ENCODE assay signal across 8 mouse cellular contexts in the genomic region with DNA sequence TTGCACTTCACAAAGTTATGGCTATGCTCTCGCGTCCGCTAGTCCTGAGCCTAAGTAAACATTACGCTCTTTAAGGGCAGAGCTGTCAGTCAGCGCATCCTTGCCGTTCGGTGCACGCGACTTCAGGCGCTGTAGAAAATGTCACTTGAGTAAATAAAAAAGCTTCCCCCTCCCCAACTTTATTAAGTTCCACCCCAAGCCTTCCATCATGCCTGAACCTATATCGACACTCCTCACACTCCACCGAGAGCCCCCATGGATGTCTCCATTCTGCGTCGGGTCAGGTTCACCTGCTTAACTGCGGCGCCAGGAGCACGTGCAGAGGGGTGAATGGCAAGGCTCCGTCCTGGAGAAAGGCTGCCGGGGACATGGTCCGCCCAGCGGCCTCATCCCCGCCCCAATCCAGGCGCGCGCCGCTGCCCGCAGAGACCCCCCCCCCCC. TPM values are rescaled to one million over a fixed set of nuclear protein-coding genes. Genes with fewer than 3 reads are reported as not detected.
DNase-seq lines count a peak whose midpoint lies in the region; ATAC-seq and TF ChIP-seq lines count a peak whose summit lies in the region.

No protein-coding gene starts in this region.

- peak; percentile 82 for ATAC-seq in forebrain, embryonic 13.5 days
- ATAC-seq in liver, embryonic 15.5 days (ENCODE audit: insufficient read depth), result peak; percentile 76

- H3K9ac ChIP-seq in forebrain, embryonic 13.5 days, result peak overlapping the region; percentile 80
- H3K9ac ChIP-seq in liver, embryonic 15.5 days, result peak overlapping the region; percentile 81

- H3K27ac ChIP-seq in kidney, adult 2 months (ENCODE audit: insufficient read depth, low read depth, low read length), result no peak overlapping the region
- H3K27ac ChIP-seq in forebrain, embryonic 13.5 days, result peak overlapping the region; percentile 82
- peak overlapping the region; percentile 86 for H3K27ac ChIP-seq in liver, embryonic 15.5 days (replicated peaks)

- TF ChIP-seq CTCF in kidney, adult 2 months (conservative IDR thresholded peaks at IDR 0.05; ENCODE audit: insufficient read depth, insufficient read length, low read depth, low read length), result no peak

- peak overlapping the region; percentile 76 for H3K4me2 ChIP-seq in forebrain, embryonic 13.5 days
- peak overlapping the region; percentile 84 for H3K4me2 ChIP-seq in liver, embryonic 15.5 days

- TF ChIP-seq POLR2A in kidney, adult 2 months (IDR thresholded peaks at IDR 0.05; ENCODE audit: low read depth, low read length), result no peak

- H3K4me1 ChIP-seq in kidney, adult 2 months (ENCODE audit: control insufficient read depth, insufficient read depth, low read length), result no peaks in the 10 kb centered on the region
- H3K4me1 ChIP-seq in forebrain, embryonic 13.5 days, result peaks cover 12% of the 10 kb centered on the region
- peaks cover 20% of the 10 kb centered on the region for H3K4me1 ChIP-seq in liver, embryonic 15.5 days (replicated peaks)

- H3K4me3 ChIP-seq in kidney, adult 2 months (ENCODE audit: insufficient read depth, low read depth, low read length), result peak overlapping the region; percentile 92
- H3K4me3 ChIP-seq in forebrain, embryonic 13.5 days, result peak overlapping the region; percentile 79
- H3K4me3 ChIP-seq in liver, embryonic 15.5 days (replicated peaks), result peak overlapping the region; percentile 88

- DNase-seq in kidney, adult 2 months, result no peak
- no peak for DNase-seq in kidney, adult 9 months
- DNase-seq in MEL-GATA-1-ER (ENCODE audit: extremely low read depth, low read depth), result peak; percentile 37
- peak; percentile 60 for DNase-seq in testis, postnatal 14 days (ENCODE audit: low spot score)
- no peak for DNase-seq in thymus, adult 18-20 months
- DNase-seq in cerebellum, postnatal 25 days, result no peak

- H3K9me3 ChIP-seq in forebrain, embryonic 13.5 days (replicated peaks), result no peaks in the 10 kb centered on the region
- no peaks in the 10 kb centered on the region for H3K9me3 ChIP-seq in liver, embryonic 15.5 days (replicated peaks)

- no peaks in the 10 kb centered on the region for H3K27me3 ChIP-seq in kidney, adult 2 months (replicated peaks; ENCODE audit: control insufficient read depth, insufficient read depth, low read length)
- no peaks in the 10 kb centered on the region for H3K27me3 ChIP-seq in forebrain, embryonic 13.5 days
- no peaks in the 10 kb centered on the region for H3K27me3 ChIP-seq in liver, embryonic 15.5 days

- under 1% methylated on average over 27 of the region's 27 CpGs for WGBS in kidney, adult 2 months
- WGBS in forebrain, embryonic 13.5 days, result under 1% methylated on average over 22 of the region's 27 CpGs
- WGBS in liver, embryonic 15.5 days (ENCODE audit: insufficient replicate concordance), result under 1% methylated on average over 21 of the region's 27 CpGs

- H3K36me3 ChIP-seq in kidney, adult 2 months (ENCODE audit: control insufficient read depth, insufficient read depth, low read length), result no peaks in the 10 kb centered on the region
- peaks cover 21% of the 10 kb centered on the region for H3K36me3 ChIP-seq in forebrain, embryonic 13.5 days (ENCODE audit: poor library complexity, severe bottlenecking)
- H3K36me3 ChIP-seq in liver, embryonic 15.5 days (replicated peaks), result peaks cover 18% of the 10 kb centered on the region; the same call in 1 of the 2 replicates

RNA-seq across cellular contexts. Expression of gene Trmt11, which starts 0.4 kb away (rescaled TPM):
- polyA plus RNA-seq in kidney, adult 2 months (2012; rRNA removed), result 0.84 and 1.4 TPM in 2 replicates
- 31.1 and 31.6 TPM in 2 replicates for polyA plus RNA-seq in forebrain, embryonic 13.5 days (2015; fragmentation: Nextera tagmentation; extraction: Ambion mirVana)
- 13.4 and 14.7 TPM in 2 replicates for polyA plus RNA-seq in liver, embryonic 15.5 days (2015; fragmentation: Nextera tagmentation; extraction: Ambion mirVana)

RNA-seq across cellular contexts. Expression of gene Hint3, which starts 29.3 kb away (rescaled TPM):
- 17.5 and 20.3 TPM in 2 replicates for polyA plus RNA-seq in kidney, adult 2 months (2012; rRNA removed)
- 19.6 and 22.0 TPM in 2 replicates for polyA plus RNA-seq in forebrain, embryonic 13.5 days (2015; fragmentation: Nextera tagmentation; extraction: Ambion mirVana)
- 13.3 and 15.6 TPM in 2 replicates for polyA plus RNA-seq in liver, embryonic 15.5 days (2015; fragmentation: Nextera tagmentation; extraction: Ambion mirVana)

Comparison
In these comparisons a context has a peak if more than half of its experiments do, and no peak if none do; other contexts are left out.
1. DNase-seq: peak in MEL-GATA-1-ER (single experiment) and testis, postnatal 14 days (single experiment); none in kidney, adult 2 months (single experiment), kidney, adult 9 months (single experiment), thymus, adult 18-20 months (0 of 2) and cerebellum, postnatal 25 days (0 of 2).
2. Peak in every context shown above with its lines, with median percentiles within 50 percentile points of each other: H3K4me3 ChIP-seq.